Mouse (Mus musculus) small intestine, adult 2 months (tissue): ENCODE results near the gene Gdap2. TPM values are rescaled to one million over a fixed set of nuclear protein-coding genes. Genes with fewer than 3 reads are reported as not detected.

Experiments
- H3K27ac ChIP-seq: fragments of 200-500 bp; 2 replicates; pipeline ENCODE4 v1.5.1; 2012; ENCODE audit warnings: low read depth, low read length, control low read depth, inconsistent platforms; ENCODE audit not compliant: insufficient read depth
- H3K27me3 ChIP-seq: fragments of 200-500 bp; 2 replicates; pipeline ENCODE4 v1.6.1; 2012; ENCODE audit warnings: mild to moderate bottlenecking, moderate library complexity, low read length, inconsistent platforms; ENCODE audit not compliant: control insufficient read depth, insufficient read depth
- H3K36me3 ChIP-seq: fragments of 200-500 bp; 2 replicates; pipeline ENCODE4 v1.6.1; 2012; ENCODE audit warnings: mild to moderate bottlenecking, low read length, control low read depth, inconsistent platforms; ENCODE audit not compliant: control insufficient read depth, insufficient read depth
- H3K4me1 ChIP-seq: fragments of 200-500 bp; 2 replicates; pipeline ENCODE4 v1.6.1; 2012; ENCODE audit warnings: low read length, inconsistent platforms, mixed read lengths; ENCODE audit not compliant: control insufficient read depth, insufficient read depth, insufficient read length
- H3K4me3 ChIP-seq: fragments of 200-500 bp; 2 replicates; pipeline ENCODE4 v1.5.1; 2012; ENCODE audit warnings: low read depth, mild to moderate bottlenecking, control low read depth, inconsistent platforms, low read length, moderate library complexity
- CTCF ChIP-seq: fragments of 200-500 bp; IDR thresholded peaks from 2 replicates; pipeline ENCODE4 v1.5.1; 2012; ENCODE audit warnings: low read depth, mild to moderate bottlenecking, control low read depth, inconsistent platforms, low read length, moderate library complexity, mixed read lengths; ENCODE audit not compliant: insufficient replicate concordance, insufficient read length; ENCODE audit errors: extremely low read depth
- POLR2A ChIP-seq: fragments of 200-500 bp; IDR thresholded peaks from 2 replicates; pipeline ENCODE4 v1.6.1; 2012; ENCODE audit warnings: low read depth, mild to moderate bottlenecking, control low read depth, inconsistent platforms, low read length, moderate library complexity
- WGBS: fragments of 180-500 bp; shearing (Covaris S2); methylation state at CpG from one replicate; pipeline ENCODE4 v1.1.7; 2018; 5-methylcytosine and 5-hydroxymethylcytosine counted together
- polyA plus RNA-seq: library from polyadenylated mRNA; depleted of rRNA; stranded (reverse); fragments of >200 nt; gene quantifications from 2 replicates; pipeline ENCODE4 v1.2.3, GENCODE M21; 2012

Gene Gdap2
- polyA plus RNA-seq, 1 experiment = 6.2 TPM

- H3K4me1 ChIP-seq = peaks cover 21% of the 10 kb centered on the region; the same call in 1 of the 2 replicates
- no peaks in the 10 kb centered on the region for H3K27me3 ChIP-seq
- no peak overlapping the region for H3K27ac ChIP-seq
- H3K36me3 ChIP-seq = peaks cover 6% of the 10 kb centered on the region
- H3K4me3 ChIP-seq = no peak overlapping the region
- TF ChIP-seq CTCF (no peak), POLR2A (no peak)
Observed at GRCm38 (mm10) chr3:100164991-100165390, 2.8 kb downstream of the Gdap2 start.

- Histone ChIP-seq H3K4me3 (no peak overlapping the region), H3K4me1 (no peaks in the 10 kb centered on the region), H3K27me3 (no peaks in the 10 kb centered on the region), H3K36me3 (peaks cover 62% of the 10 kb centered on the region), H3K27ac (no peak overlapping the region)
- TF ChIP-seq POLR2A = no peak
- WGBS = 91% methylated on average over 2 of the region's 2 CpGs
Observed at GRCm38 (mm10) chr3:100176031-100176430, 13.8 kb downstream of the Gdap2 start.

- H3K36me3 ChIP-seq = peaks cover 43% of the 10 kb centered on the region
- no peaks in the 10 kb centered on the region for H3K27me3 ChIP-seq
- WGBS = 78% methylated on average over 3 of the region's 3 CpGs
- H3K4me3 ChIP-seq = no peak overlapping the region
- H3K4me1 ChIP-seq = no peaks in the 10 kb centered on the region
- H3K27ac ChIP-seq = no peak overlapping the region
- TF ChIP-seq POLR2A (no peak), CTCF (no peak)
Observed at GRCm38 (mm10) chr3:100180471-100180870, 18.3 kb downstream of the Gdap2 start.

GRCm38 (mm10) chr3:100189444-100189843, 27.3 kb downstream of the Gdap2 start:
- H3K4me1 ChIP-seq = no peaks in the 10 kb centered on the region
- H3K4me3 ChIP-seq = no peak overlapping the region
- no peak overlapping the region for H3K27ac ChIP-seq
- no peaks in the 10 kb centered on the region for H3K27me3 ChIP-seq
- WGBS = 42% methylated on average over 1 of the region's 1 CpGs
- peaks cover 37% of the 10 kb centered on the region for H3K36me3 ChIP-seq
- no peak for TF ChIP-seq POLR2A
- TF ChIP-seq CTCF = no peak

GRCm38 (mm10) chr3:100189861-100190260, 27.7 kb downstream of the Gdap2 start:
- 91% methylated on average over 11 of the region's 11 CpGs for WGBS
- Histone ChIP-seq H3K36me3 (peaks cover 38% of the 10 kb centered on the region), H3K27ac (no peak overlapping the region), H3K4me1 (no peaks in the 10 kb centered on the region), H3K27me3 (no peaks in the 10 kb centered on the region), H3K4me3 (no peak overlapping the region)
- no peak for TF ChIP-seq POLR2A
- TF ChIP-seq CTCF = no peak

GRCm38 (mm10) chr3:100194210-100194609, 32.0 kb downstream of the Gdap2 start:
- H3K36me3 ChIP-seq = peaks cover 53% of the 10 kb centered on the region
- WGBS = 38% methylated on average over 5 of the region's 5 CpGs
- TF ChIP-seq POLR2A = no peak
- TF ChIP-seq CTCF = no peak

GRCm38 (mm10) chr3:100201554-100201953, 39.4 kb downstream of the Gdap2 start:
- WGBS = 87% methylated on average over 7 of the region's 7 CpGs
- Histone ChIP-seq H3K27me3 (no peaks in the 10 kb centered on the region), H3K4me3 (no peak overlapping the region), H3K27ac (no peak overlapping the region), H3K36me3 (peaks cover 58% of the 10 kb centered on the region), H3K4me1 (no peaks in the 10 kb centered on the region)
- TF ChIP-seq CTCF (no peak), POLR2A (no peak)

More at GRCm38 (mm10) chr3:100194210-100194609, 32.0 kb downstream of the Gdap2 start:
- H3K27ac ChIP-seq = no peak overlapping the region
- no peaks in the 10 kb centered on the region for H3K4me1 ChIP-seq
- no peaks in the 10 kb centered on the region for H3K27me3 ChIP-seq
- H3K4me3 ChIP-seq = no peak overlapping the region

- Histone ChIP-seq H3K36me3 (peaks cover 32% of the 10 kb centered on the region), H3K27ac (no peak overlapping the region), H3K27me3 (no peaks in the 10 kb centered on the region), H3K4me1 (no peaks in the 10 kb centered on the region), H3K4me3 (no peak overlapping the region)
- TF ChIP-seq POLR2A = no peak
- no peak for TF ChIP-seq CTCF
- 52% methylated on average over 1 of the region's 1 CpGs for WGBS
Observed at GRCm38 (mm10) chr3:100206973-100207372, 44.8 kb downstream of the Gdap2 start.
